Mouse (Mus musculus): ENCODE measurements at regions not wholly inside any gene's neighbourhood (a gene's known extent, or its start where the extent isn't known, plus 50 kb on each side); places are given as distances from the start of the nearest gene placed in this dataset.

- no peak for TF ChIP-seq CTCF (conservative IDR thresholded peaks at IDR 0.05 in 1 of 2, IDR thresholded peaks at IDR 0.05 in 1 of 2; ENCODE audit: low read depth in 2 of 2, low read length in 2 of 2)
- no peak for TF ChIP-seq NELFE (IDR thresholded peaks at IDR 0.05; ENCODE audit: low read depth, low read length)
- TF ChIP-seq EP300 (IDR thresholded peaks at IDR 0.05; ENCODE audit: low read length), result no peak
- TF ChIP-seq POLR2AphosphoS2 (IDR thresholded peaks at IDR 0.05; ENCODE audit: low read depth, low read length), result no peak
- TF ChIP-seq ZKSCAN1 (IDR thresholded peaks at IDR 0.05; ENCODE audit: borderline replicate concordance, low read depth, low read length), result no peak
- no peak for TF ChIP-seq E2F4 (IDR thresholded peaks at IDR 0.05; ENCODE audit: insufficient replicate concordance, low read depth, low read length)
- no peak for TF ChIP-seq POLR2A (IDR thresholded peaks at IDR 0.05; ENCODE audit: low read depth, low read length)
- TF ChIP-seq TCF12 (IDR thresholded peaks at IDR 0.05; ENCODE audit: low read depth, low read length), result no peak
These were observed 95.8 kb upstream of the Ppp1r12a start for GRCm38 (mm10) chr10:108066241-108066640.
